Mouse (Mus musculus): ENCODE measurements at regions not wholly inside any gene's neighbourhood (a gene's known extent, or its start where the extent isn't known, plus 50 kb on each side); places are given as distances from the start of the nearest gene placed in this dataset.

GRCm38 (mm10) chrX:17026161-17026829, 114.7 kb upstream of the Ndp start:
- Histone ChIP-seq H3K9ac (no peak overlapping the region), H3K27ac (replicated peaks) (no peak overlapping the region), H3K36me3 (no peaks in the 10 kb centered on the region), H3K4me1 (replicated peaks) (no peaks in the 10 kb centered on the region), H3K27me3 (no peaks in the 10 kb centered on the region), H3K9me3 (no peaks in the 10 kb centered on the region), H3K4me2 (no peak overlapping the region), H3K4me3 (no peak overlapping the region)
- ATAC-seq (ENCODE audit: low FRiP score, low read depth) = no peak

GRCm38 (mm10) chrX:17017823-17018222, 106.2 kb upstream of the Ndp start:
- Histone ChIP-seq H3K4me2 (no peak overlapping the region), H3K4me1 (replicated peaks) (no peaks in the 10 kb centered on the region), H3K9ac (no peak overlapping the region), H3K4me3 (no peak overlapping the region), H3K27me3 (no peaks in the 10 kb centered on the region), H3K36me3 (no peaks in the 10 kb centered on the region), H3K9me3 (no peaks in the 10 kb centered on the region), H3K27ac (replicated peaks) (no peak overlapping the region)
- 69% methylated on average over 1 of the region's 1 CpGs for WGBS
- ATAC-seq (ENCODE audit: low FRiP score, low read depth) = no peak

- Histone ChIP-seq H3K27ac (replicated peaks) (no peak overlapping the region), H3K9me3 (no peaks in the 10 kb centered on the region), H3K4me3 (no peak overlapping the region), H3K9ac (no peak overlapping the region), H3K4me2 (no peak overlapping the region), H3K27me3 (no peaks in the 10 kb centered on the region), H3K36me3 (no peaks in the 10 kb centered on the region), H3K4me1 (replicated peaks) (no peaks in the 10 kb centered on the region)
- 78% methylated on average over 2 of the region's 2 CpGs for WGBS
- no peak for ATAC-seq (ENCODE audit: low FRiP score, low read depth)
Observed at GRCm38 (mm10) chrX:17009188-17009587, 97.6 kb upstream of the Ndp start.

GRCm38 (mm10) chrX:16998578-16998977, 87.0 kb upstream of the Ndp start:
- no peaks in the 10 kb centered on the region for H3K27me3 ChIP-seq
- H3K9ac ChIP-seq = no peak overlapping the region
- no peaks in the 10 kb centered on the region for H3K4me1 ChIP-seq (replicated peaks)
- H3K36me3 ChIP-seq = no peaks in the 10 kb centered on the region
- H3K4me2 ChIP-seq = no peak overlapping the region
- H3K27ac ChIP-seq (replicated peaks) = no peak overlapping the region
- peak; percentile 75 for ATAC-seq (ENCODE audit: low FRiP score, low read depth)
- H3K9me3 ChIP-seq = no peaks in the 10 kb centered on the region
- 28% methylated on average over 5 of the region's 5 CpGs for WGBS
- H3K4me3 ChIP-seq = no peak overlapping the region
